Mouse (Mus musculus): ENCODE data around the gene Qrich2. TPM values are rescaled to one million over a fixed set of nuclear protein-coding genes. Genes with fewer than 3 reads are reported as not detected.
A peak's percentile ranks its signal among the peaks of the same experiment; 100 is the strongest.

Gene Qrich2
- total and polyA plus RNA-seq, 3 experiments, result 0.11 TPM; not detected in 2

GRCm38 (mm10) chr11:116429862-116430613 is 36.0 kb downstream of the Qrich2 start (continued):
- TF ChIP-seq NELFE (IDR thresholded peaks at IDR 0.05; ENCODE audit: low read depth, low read length), result no peak
- TF ChIP-seq MYC (IDR thresholded peaks at IDR 0.05; ENCODE audit: low read depth, low read length), result no peak
- TF ChIP-seq E2F4 (IDR thresholded peaks at IDR 0.05; ENCODE audit: borderline replicate concordance, low read depth, low read length), result no peak

GRCm38 (mm10) chr11:116428872-116429859 is 36.9 kb downstream of the Qrich2 start:
- Histone ChIP-seq H3K27ac (ENCODE audit: control insufficient read depth, low read depth, low read length) (peak overlapping the region; percentile 62), H3K4me3 (ENCODE audit: control insufficient read depth in 1 of 2, insufficient read depth in 1 of 2, low read depth in 2 of 2, low read length in 2 of 2) (peak overlapping the region; percentile 16 to 34), H3K27me3 (ENCODE audit: control insufficient read depth in 1 of 2, insufficient read depth in 2 of 2, low read length in 2 of 2) (no peaks in the 10 kb centered on the region), H3K79me2 (ENCODE audit: control insufficient read depth, insufficient read depth, low read length, poor library complexity) (no peaks in the 10 kb centered on the region), H3K36me3 (ENCODE audit: control insufficient read depth in 1 of 2, insufficient read depth in 2 of 2, low read length in 2 of 2) (peaks cover 0 to 43% of the 10 kb centered on the region in 2 experiments; a peak in 2 of 4 replicates), H3K4me1 (ENCODE audit: control insufficient read depth in 1 of 2, insufficient read depth in 2 of 2, low read length in 2 of 2) (peaks cover 22 to 50% of the 10 kb centered on the region in 2 experiments), H3K9ac (ENCODE audit: control insufficient read depth, low read depth, low read length, poor library complexity, severe bottlenecking) (peak overlapping the region; percentile 46), H3K9me3 (replicated peaks; ENCODE audit: insufficient read depth, low read length) (no peaks in the 10 kb centered on the region)
- TF ChIP-seq ELF1 (IDR thresholded peaks at IDR 0.05; ENCODE audit: low read depth, low read length) (0 out of 2 replicates have a peak, but pooled peaks have one; percentile 17), ZC3H11A (IDR thresholded peaks at IDR 0.05; ENCODE audit: low read depth, low read length) (no peak), CTCF (IDR thresholded peaks at IDR 0.05 in 2 of 3, conservative IDR thresholded peaks at IDR 0.05 in 1 of 3; ENCODE audit: control insufficient read depth in 1 of 3, insufficient read depth in 1 of 3, low read depth in 2 of 3, low read length in 3 of 3, poor library complexity in 1 of 3, severe bottlenecking in 1 of 3) (no peak), RCOR1 (IDR thresholded peaks at IDR 0.05; ENCODE audit: low read depth, low read length) (no peak; the same call in 1 of the 2 replicates), ZMIZ1 (IDR thresholded peaks at IDR 0.05; ENCODE audit: low read depth, low read length) (peak; percentile 23; the same call in 1 of the 2 replicates), MXI1 (IDR thresholded peaks at IDR 0.05; ENCODE audit: low read depth, low read length) (peak; percentile 64), ETS1 (IDR thresholded peaks at IDR 0.05; ENCODE audit: low read depth, low read length) (peak; percentile 66), KAT2A (conservative IDR thresholded peaks at IDR 0.05; ENCODE audit: low read depth, low read length) (no peak), MAX (IDR thresholded peaks at IDR 0.05; ENCODE audit: low read length) (peak; percentile 60), POLR2AphosphoS2 (IDR thresholded peaks at IDR 0.05; ENCODE audit: low read length) (no peak), MYC (IDR thresholded peaks at IDR 0.05; ENCODE audit: low read depth, low read length) (peak; percentile 47; the same call in 1 of the 2 replicates), POLR2A (IDR thresholded peaks at IDR 0.05; ENCODE audit: control insufficient read depth in 1 of 2, insufficient read depth in 1 of 2, low read depth in 1 of 2, low read length in 2 of 2, poor library complexity in 1 of 2) (peak; percentile 21 to 48; a peak in 2 of 4 replicates), RAD21 (IDR thresholded peaks at IDR 0.05; ENCODE audit: low read depth, low read length) (no peak), HCFC1 (IDR thresholded peaks at IDR 0.05; ENCODE audit: low read depth, low read length) (peak; percentile 32; the same call in 1 of the 2 replicates), TBP (IDR thresholded peaks at IDR 0.05; ENCODE audit: low read depth, low read length) (0 out of 2 replicates have a peak, but pooled peaks have one; percentile 29), EP300 (IDR thresholded peaks at IDR 0.05; ENCODE audit: low read depth in 1 of 2, low read length in 2 of 2) (peak; percentile 36 to 63; a peak in 3 of 4 replicates), SIN3A (IDR thresholded peaks at IDR 0.05; ENCODE audit: low read length) (peak; percentile 49; the same call in 1 of the 2 replicates), MAZ (IDR thresholded peaks at IDR 0.05; ENCODE audit: low read depth, low read length) (peak; percentile 39; the same call in 1 of the 2 replicates), USF2 (IDR thresholded peaks at IDR 0.05; ENCODE audit: borderline replicate concordance in 1 of 2, insufficient read depth in 1 of 2, low read depth in 1 of 2, low read length in 2 of 2) (0 out of 4 replicates have a peak, but pooled peaks of 1 of the 2 experiments have one; percentile 13), BHLHE40 (IDR thresholded peaks at IDR 0.05; ENCODE audit: borderline replicate concordance, low read depth, low read length) (peak; percentile 39), NELFE (IDR thresholded peaks at IDR 0.05; ENCODE audit: low read depth, low read length) (0 out of 2 replicates have a peak, but pooled peaks have one; percentile 36), TAL1 (IDR thresholded peaks at IDR 0.05; ENCODE audit: low read length) (peak; percentile 25; the same call in 1 of the 2 replicates), CHD1 (IDR thresholded peaks at IDR 0.05; ENCODE audit: low read depth, low read length) (0 out of 2 replicates have a peak, but pooled peaks have one; percentile 73), JUND (IDR thresholded peaks at IDR 0.05; ENCODE audit: low read depth, low read length) (no peak), ZKSCAN1 (IDR thresholded peaks at IDR 0.05; ENCODE audit: low read depth, low read length) (no peak)
- peak; percentile 65 for DNase-seq (ENCODE audit: low read depth, low spot score)

Data from MEL (cell line).